Mouse (Mus musculus) thymus, postnatal 10 days (tissue): ENCODE results near the gene Slc2a8.
"Not testable (repeated sequence)": the region's sequence is repeated elsewhere in the genome, so short reads cannot be mapped to it uniquely, and the experiment has no call there.

Experiments
- DNase-seq, 2 experiments: peaks; one replicate each; pipeline ENCODE4 v3.0.0; 2021; ENCODE audit warnings: low spot score in 2 of 2

The Slc2a8 gene

GRCm38 (mm10) chr2:32981725-32982271 is at the start of gene Slc2a8:
Gene Slc2a8, minus strand, starts transcription at chr2:32982083.
- DNase-seq = peak; percentile 67 to 68

- DNase-seq = no peak
These were observed 43.2 kb upstream of the Slc2a8 start for GRCm38 (mm10) chr2:33025040-33025439.

- DNase-seq = no peak
These were observed 42.7 kb upstream of the Slc2a8 start for GRCm38 (mm10) chr2:33024564-33024963.

- no peak for DNase-seq
These were observed 41.0 kb upstream of the Slc2a8 start for GRCm38 (mm10) chr2:33022846-33023245.

- DNase-seq = peak in 1 of 2 experiments; percentile 44
These were observed 36.1 kb upstream of the Slc2a8 start for GRCm38 (mm10) chr2:33018026-33018425.

GRCm38 (mm10) chr2:33017191-33017590 is 35.3 kb upstream of the Slc2a8 start:
- no peak for DNase-seq

- DNase-seq = no peak
These were observed 33.0 kb upstream of the Slc2a8 start for GRCm38 (mm10) chr2:33014877-33015276.

- DNase-seq = not testable (repeated sequence)
These were observed 27.2 kb upstream of the Slc2a8 start for GRCm38 (mm10) chr2:33009055-33009454.

- DNase-seq = no peak
These were observed 23.2 kb upstream of the Slc2a8 start for GRCm38 (mm10) chr2:33005041-33005440.

- no peak for DNase-seq
These were observed 20.3 kb upstream of the Slc2a8 start for GRCm38 (mm10) chr2:33002144-33002543.

- no peak for DNase-seq
These were observed 17.9 kb upstream of the Slc2a8 start for GRCm38 (mm10) chr2:32999752-33000151.

- no peak for DNase-seq
These were observed 15.9 kb upstream of the Slc2a8 start for GRCm38 (mm10) chr2:32997792-32998191.

- DNase-seq = no peak
These were observed 15.2 kb upstream of the Slc2a8 start for GRCm38 (mm10) chr2:32997081-32997480.

- DNase-seq = no peak
These were observed 10.2 kb upstream of the Slc2a8 start for GRCm38 (mm10) chr2:32992130-32992529.

- DNase-seq = peak in 1 of 2 experiments; percentile 44
These were observed 8.4 kb upstream of the Slc2a8 start for GRCm38 (mm10) chr2:32990167-32990832.

GRCm38 (mm10) chr2:32989376-32989775 is 7.5 kb upstream of the Slc2a8 start:
- DNase-seq = no peak

GRCm38 (mm10) chr2:32985844-32986243 is 4.0 kb upstream of the Slc2a8 start:
- DNase-seq = no peak

GRCm38 (mm10) chr2:32983617-32984016 is 1.7 kb upstream of the Slc2a8 start:
- no peak for DNase-seq

GRCm38 (mm10) chr2:32982700-32983099 is 817 bp upstream of the Slc2a8 start:
- DNase-seq = no peak

GRCm38 (mm10) chr2:32981281-32981680 is 602 bp downstream of the Slc2a8 start:
- no peak for DNase-seq

GRCm38 (mm10) chr2:32979675-32980074 is 2.2 kb downstream of the Slc2a8 start:
- no peak for DNase-seq

GRCm38 (mm10) chr2:32978675-32979074 is 3.2 kb downstream of the Slc2a8 start:
- DNase-seq = no peak

GRCm38 (mm10) chr2:32977114-32977513 is 4.8 kb downstream of the Slc2a8 start:
- no peak for DNase-seq

GRCm38 (mm10) chr2:32974216-32974615 is 7.7 kb downstream of the Slc2a8 start:
- no peak for DNase-seq
